Mouse (Mus musculus): Measurements from ENCODE around the gene Pah.

DNA sequence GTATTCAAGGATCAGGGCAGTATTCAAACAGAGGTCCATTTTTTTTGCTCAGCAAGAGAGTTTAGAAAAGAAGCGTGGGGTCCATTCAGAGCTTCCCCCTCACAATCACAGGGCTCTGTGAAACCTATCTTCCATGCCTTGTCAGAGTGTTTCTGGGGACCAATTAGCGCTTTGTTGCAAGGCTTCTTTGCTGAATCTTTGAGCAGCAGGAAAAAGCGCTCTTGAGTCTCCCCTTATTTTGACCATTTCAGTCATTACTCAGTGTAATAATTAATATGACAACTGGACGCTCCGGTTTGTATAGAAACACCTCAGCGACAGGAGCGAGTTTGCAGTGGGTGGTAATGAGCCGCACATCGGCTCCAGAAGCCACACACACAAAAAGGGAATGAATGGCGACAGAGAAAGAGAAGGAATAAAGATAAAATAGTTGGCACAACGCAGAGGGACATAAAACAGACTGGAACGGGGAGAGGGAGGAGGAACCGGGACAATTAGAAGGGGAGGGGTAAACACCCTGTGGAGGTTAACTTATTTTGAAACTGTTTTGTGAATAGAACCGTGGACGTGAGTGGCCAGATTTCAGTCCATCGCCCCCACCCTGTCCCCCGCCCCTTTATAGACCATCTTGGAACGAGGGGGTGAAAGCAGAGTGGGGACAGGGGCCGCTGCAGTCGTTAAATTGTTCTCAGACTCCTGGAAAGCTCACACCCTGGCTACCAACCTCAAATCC is 20.5 kb upstream of the Pah start:
- no peak for TF ChIP-seq POLR2A (IDR thresholded peaks at IDR 0.05; ENCODE audit: insufficient read depth, low read depth, low read length)
- TF ChIP-seq CTCF (IDR thresholded peaks at IDR 0.05; ENCODE audit: insufficient read depth, low read depth, low read length): no peak
